Mouse (Mus musculus): Measurements from ENCODE around the gene Lyl1. TPM values are rescaled to one million over a fixed set of nuclear protein-coding genes. Genes with fewer than 3 reads are reported as not detected.

Lyl1 gene
- under 1 TPM; 0.20 to 0.56 TPM for polyA plus RNA-seq (2017; shearing (Covaris generic))

GRCm38 (mm10) chr8:84700941-84701911, at the start of gene Lyl1:
Lyl1 (plus strand) TSS chr8:84701457.

GRCm38 (mm10) chr8:84662581-84663065, 38.6 kb upstream of the Lyl1 start, which contains the start of gene Ier2:
Ier2 (minus strand) TSS chr8:84662852.

GRCm38 (mm10) chr8:84686191-84687002, 14.9 kb upstream of the Lyl1 start, which contains the start of gene Trmt1:
Trmt1 (plus strand) TSS chr8:84686307.

GRCm38 (mm10) chr8:84687705-84688100, 13.6 kb upstream of the Lyl1 start, which contains the start of gene Nacc1:
Nacc1 (minus strand) TSS chr8:84687862.

GRCm38 (mm10) chr8:84722850-84723570, 21.8 kb downstream of the Lyl1 start, which contains the start of gene G430095P16Rik:
G430095P16Rik (plus strand) TSS chr8:84723007.

Other genes starting within 250 kb of the Lyl1 start
- 100 to 1,000 TPM; 229 to 407 TPM for gene Ier2, start 38.6 kb upstream of the Lyl1 start, polyA plus RNA-seq (2017; shearing (Covaris generic))
- gene Trmt1, start 15.2 kb upstream of the Lyl1 start, polyA plus RNA-seq (2017; shearing (Covaris generic)): 10 to 100 TPM; 48.9 to 77.3 TPM
- gene Nacc1, start 13.6 kb upstream of the Lyl1 start, polyA plus RNA-seq (2017; shearing (Covaris generic)): 10 to 100 TPM; 14.8 to 15.3 TPM
- 10 to 100 TPM; 15.8 to 26.4 TPM for gene G430095P16Rik, start 21.6 kb downstream of the Lyl1 start, polyA plus RNA-seq (2017; shearing (Covaris generic))
- 1 to 10 TPM; 5.7 to 9.1 TPM for gene Nfix, start 98.9 kb downstream of the Lyl1 start, polyA plus RNA-seq (2017; shearing (Covaris generic))
- gene Dand5, start 121.4 kb downstream of the Lyl1 start, polyA plus RNA-seq (2017; shearing (Covaris generic)): 1 to 10 TPM; 6.6 to 7.9 TPM
- 10 to 100 TPM; 27.3 to 37.8 TPM for gene Gadd45gip1, start 130.1 kb downstream of the Lyl1 start, polyA plus RNA-seq (2017; shearing (Covaris generic))
- gene Rad23a, start 139.2 kb downstream of the Lyl1 start, polyA plus RNA-seq (2017; shearing (Covaris generic)): 100 to 1,000 TPM; 152 to 202 TPM
- gene Calr, start 145.5 kb downstream of the Lyl1 start, polyA plus RNA-seq (2017; shearing (Covaris generic)): 100 to 1,000 TPM; 454 to 486 TPM
- gene Farsa, start 155.5 kb downstream of the Lyl1 start, polyA plus RNA-seq (2017; shearing (Covaris generic)): 100 to 1,000 TPM in 1 of 2 experiments, 10 to 100 TPM in 1; 87.0 to 103 TPM
- gene Syce2, start 170.7 kb downstream of the Lyl1 start, polyA plus RNA-seq (2017; shearing (Covaris generic)): 1 to 10 TPM; 3.8 to 4.9 TPM
- 10 to 100 TPM; 34.2 to 47.8 TPM for gene Gcdh, start 192.5 kb downstream of the Lyl1 start, polyA plus RNA-seq (2017; shearing (Covaris generic))
- gene Klf1, start 200.5 kb downstream of the Lyl1 start, polyA plus RNA-seq (2017; shearing (Covaris generic)): under 1 TPM in 1 of 2 experiments, not detected in 1; 0.43 TPM
- 10 to 100 TPM; 12.8 to 18.4 TPM for gene Dnase2a, start 207.1 kb downstream of the Lyl1 start, polyA plus RNA-seq (2017; shearing (Covaris generic))
- gene Mast1, start 235.9 kb downstream of the Lyl1 start, polyA plus RNA-seq (2017; shearing (Covaris generic)): 1 to 10 TPM in 1 of 2 experiments, under 1 TPM in 1; 0.92 to 1.5 TPM
- under 1 TPM; 0.06 to 0.81 TPM for gene Rtbdn, start 245.5 kb downstream of the Lyl1 start, polyA plus RNA-seq (2017; shearing (Covaris generic))

Data from inflammation-experienced regulatory T-cells (primary cell).